Mouse (Mus musculus): ENCODE results near the gene Pzp.

GRCm38 (mm10) chr6:128479463-128480454, 46.8 kb downstream of the Pzp start:
- TF ChIP-seq CTCF (conservative IDR thresholded peaks at IDR 0.05; ENCODE audit: low read length): peak; percentile 97
- TF ChIP-seq NANOG (IDR thresholded peaks at IDR 0.05; ENCODE audit: borderline replicate concordance, low read length): no peak
